ENCODE assay signal across 1 mouse cellular context in genomic region chr1:153556202-153556601, GRCm38 (mm10).
TF ChIP-seq lines count a peak whose summit lies in the region.

No protein-coding gene starts in this region.

TF ChIP-seq in myocyte, 11 proteins besides CTCF, POLR2A, EP300 and RAD21 (continued from another document):
- TF ChIP-seq MYOD1 (IDR thresholded peaks at IDR 0.05; ENCODE audit: control insufficient read depth in 1 of 3, insufficient read length in 2 of 3, low read depth in 2 of 3), result peak; percentile 85 to 97 (median 97)
- peak; percentile 61 for TF ChIP-seq TCF3 (IDR thresholded peaks at IDR 0.05; ENCODE audit: insufficient read length, low read depth)
